8 mouse cellular contexts compared by ENCODE assay signal in genomic region chr11:88067191-88067585, GRCm38 (mm10). TPM values are rescaled to one million over a fixed set of nuclear protein-coding genes. Genes with fewer than 3 reads are reported as not detected.
DNase-seq lines count a peak whose midpoint lies in the region; ATAC-seq and TF ChIP-seq lines count a peak whose summit lies in the region.

No protein-coding gene starts in this region.

- peak overlapping the region; percentile 82 for H3K4me3 ChIP-seq in lung, adult 2 months (replicated peaks; ENCODE audit: extremely low read depth, low read depth, low read length)
- H3K4me3 ChIP-seq in hindbrain, embryonic 16.5 days (ENCODE audit: low read length): peak overlapping the region; percentile 72
- H3K4me3 ChIP-seq in macrophage (ENCODE audit: inconsistent target): peak overlapping the region; percentile 60

- no peak for DNase-seq in lung, adult 2 months
- no peak for DNase-seq in lung, adult 18-20 months
- peak; percentile 67 for DNase-seq in embryo, embryonic 10.5 days (ENCODE audit: low spot score)
- DNase-seq in spleen, adult 18-20 months: no peak
- DNase-seq in urinary bladder, postnatal 25 days (ENCODE audit: low spot score): no peak
- no peak for DNase-seq in urinary bladder, postnatal 4 days (ENCODE audit: low spot score in 2 of 2)

- no peak for TF ChIP-seq CTCF in lung, adult 2 months (IDR thresholded peaks at IDR 0.05; ENCODE audit: insufficient read depth, low read length)

- no peaks in the 10 kb centered on the region for H3K36me3 ChIP-seq in hindbrain, embryonic 16.5 days (ENCODE audit: control insufficient read depth, insufficient read depth, low read length)
- no peaks in the 10 kb centered on the region for H3K36me3 ChIP-seq in macrophage (ENCODE audit: inconsistent target)

- H3K4me1 ChIP-seq in lung, adult 2 months (ENCODE audit: control insufficient read depth, insufficient read depth, low read length): peaks cover 21% of the 10 kb centered on the region
- H3K4me1 ChIP-seq in hindbrain, embryonic 16.5 days (ENCODE audit: control insufficient read depth, insufficient read depth, low read depth, low read length): peaks cover 24% of the 10 kb centered on the region

- no peaks in the 10 kb centered on the region for H3K27me3 ChIP-seq in hindbrain, embryonic 16.5 days (replicated peaks; ENCODE audit: control insufficient read depth, insufficient read depth, low read length)

- peak overlapping the region; percentile 94 for H3K4me2 ChIP-seq in hindbrain, embryonic 16.5 days (ENCODE audit: low read length)

- H3K9ac ChIP-seq in hindbrain, embryonic 16.5 days (ENCODE audit: low read depth, low read length): peak overlapping the region; percentile 99

- ATAC-seq in hindbrain, embryonic 16.5 days: no peak

- TF ChIP-seq POLR2A in lung, adult 2 months (IDR thresholded peaks at IDR 0.05; ENCODE audit: borderline replicate concordance, extremely low read depth, low read depth, low read length): no peak

- H3K79me2 ChIP-seq in macrophage (ENCODE audit: inconsistent target): peaks cover 36% of the 10 kb centered on the region

- peak overlapping the region; percentile 99 for H3K27ac ChIP-seq in hindbrain, embryonic 16.5 days (ENCODE audit: low read depth, low read length)
- H3K27ac ChIP-seq in macrophage: 0 out of 2 replicates have a peak overlapping the region, but pooled peaks have one; percentile 27

- WGBS in lung, adult 2 months: 3% methylated on average over 8 of the region's 8 CpGs
- WGBS in hindbrain, embryonic 16.5 days: 3% methylated on average over 8 of the region's 8 CpGs
- 12% methylated on average over 8 of the region's 8 CpGs for WGBS in macrophage (ENCODE audit: missing documents)

- no peaks in the 10 kb centered on the region for H3K9me3 ChIP-seq in hindbrain, embryonic 16.5 days (ENCODE audit: control insufficient read depth, low read length)

RNA-seq across cellular contexts. Expression of gene Vezf1, which starts 0.9 kb away (rescaled TPM):
- polyA plus RNA-seq in lung, adult 2 months (2012; rRNA removed): 22.4 and 26.5 TPM in 2 replicates
- polyA plus RNA-seq in hindbrain, embryonic 16.5 days (2015; fragmentation: Nextera tagmentation; extraction: Ambion mirVana): 32.3 and 38.9 TPM in 2 replicates
- 100 to 1,000 TPM in 2 of 26 experiments, 10 to 100 TPM in 23, 1 to 10 TPM in 1; 9.5 to 112 (median 16.5) TPM for total RNA-seq in macrophage (2018; cell fraction: chromatin; rRNA removed)
- 10 to 100 TPM; 11.5 to 42.6 (median 17.7) TPM for total RNA-seq in macrophage (2018; cell fraction: cytosol; rRNA removed)
- 100 to 1,000 TPM in 2 of 26 experiments, 10 to 100 TPM in 24; 14.5 to 149 (median 23.2) TPM for total RNA-seq in macrophage (2018; cell fraction: nucleus; rRNA removed)
- polyA plus RNA-seq in macrophage (2018): 12.2 to 18.4 TPM (median 14.4 TPM) in 3 replicates

RNA-seq across cellular contexts. Expression of gene Srsf1, which starts 20.0 kb away (rescaled TPM):
- 76.5 and 93.4 TPM in 2 replicates for polyA plus RNA-seq in lung, adult 2 months (2012; rRNA removed)
- polyA plus RNA-seq in hindbrain, embryonic 16.5 days (2015; fragmentation: Nextera tagmentation; extraction: Ambion mirVana): 168 and 190 TPM in 2 replicates
- 100 to 1,000 TPM in 15 of 26 experiments, 10 to 100 TPM in 11; 52.3 to 254 (median 106) TPM for total RNA-seq in macrophage (2018; cell fraction: chromatin; rRNA removed)
- total RNA-seq in macrophage (2018; cell fraction: cytosol; rRNA removed): 100 to 1,000 TPM in 4 of 26 experiments, 10 to 100 TPM in 22; 73.1 to 109 (median 89.7) TPM
- total RNA-seq in macrophage (2018; cell fraction: nucleus; rRNA removed): 100 to 1,000 TPM in 17 of 26 experiments, 10 to 100 TPM in 9; 70.6 to 242 (median 110) TPM
- polyA plus RNA-seq in macrophage (2018): 77.7 to 105 TPM (median 79.2 TPM) in 3 replicates

RNA-seq across cellular contexts. Expression of gene Cuedc1, which starts 30.7 kb away (rescaled TPM):
- polyA plus RNA-seq in lung, adult 2 months (2012; rRNA removed): 40.7 and 42.9 TPM in 2 replicates
- polyA plus RNA-seq in hindbrain, embryonic 16.5 days (2015; fragmentation: Nextera tagmentation; extraction: Ambion mirVana): 29.9 and 41.3 TPM in 2 replicates
- 10 to 100 TPM in 17 of 26 experiments, 1 to 10 TPM in 9; 3.5 to 73.4 (median 15.4) TPM for total RNA-seq in macrophage (2018; cell fraction: chromatin; rRNA removed)
- 1 to 10 TPM in 22 of 26 experiments, under 1 TPM in 4; 0.48 to 4.6 (median 1.9) TPM for total RNA-seq in macrophage (2018; cell fraction: cytosol; rRNA removed)
- 10 to 100 TPM in 6 of 26 experiments, 1 to 10 TPM in 20; 1.5 to 26.6 (median 5.2) TPM for total RNA-seq in macrophage (2018; cell fraction: nucleus; rRNA removed)
- 0.95 to 2.5 TPM (median 2.2 TPM) in 3 replicates for polyA plus RNA-seq in macrophage (2018)
